Mouse (Mus musculus): ENCODE data around the gene Cog2.

- TF ChIP-seq GATA1 (IDR thresholded peaks at IDR 0.05; ENCODE audit: borderline replicate concordance, low read length) (no peak), FLI1 (IDR thresholded peaks at IDR 0.05; ENCODE audit: low read length) (no peak)
These were observed 4.0 kb upstream of the Cog2 start for GRCm38 (mm10) chr8:124516525-124516924.
